Mouse (Mus musculus) MEL (cell line): ENCODE measurements around the gene Fam177a. TPM values are rescaled to one million over a fixed set of nuclear protein-coding genes. Genes with fewer than 3 reads are reported as not detected.
"Not testable (repeated sequence)": the region's sequence is repeated elsewhere in the genome, so short reads cannot be mapped to it uniquely, and the experiment has no call there.

Experiments used
- DNase-seq: peaks from one replicate; pipeline ENCODE4 v3.0.0; 2011; ENCODE audit warnings: low read depth, low spot score
- H3K27ac ChIP-seq: 2 replicates; pipeline ENCODE4 v1.5.1; 2012; ENCODE audit warnings: low read depth, mild to moderate bottlenecking, control low read depth, low read length, moderate library complexity; ENCODE audit not compliant: control insufficient read depth
- H3K27me3 ChIP-seq, 2 experiments: fragments of 150-350 bp in 1 of 2; sonication (generic) in 1 of 2; 2 replicates each; pipeline ENCODE4 v1.6.1; 2012; ENCODE audit warnings: low read length in 2 of 2, mild to moderate bottlenecking in 2 of 2, improper control_type of control experiment in 1 of 2, moderate library complexity in 1 of 2; ENCODE audit not compliant: insufficient read depth in 2 of 2, control insufficient read depth in 1 of 2
- H3K36me3 ChIP-seq, 2 experiments: 2 replicates each; pipeline ENCODE4 v1.6.1; 2012 to 2014; ENCODE audit warnings: low read length in 2 of 2, improper control_type of control experiment in 1 of 2, inconsistent platforms in 1 of 2, mild to moderate bottlenecking in 1 of 2; ENCODE audit not compliant: insufficient read depth in 2 of 2, control insufficient read depth in 1 of 2
- H3K4me1 ChIP-seq, 2 experiments: fragments of 150-350 bp in 1 of 2; sonication (generic) in 1 of 2; 2 replicates each; pipeline ENCODE4 v1.6.1; 2012; ENCODE audit warnings: low read length in 2 of 2, improper control_type of control experiment in 1 of 2, mild to moderate bottlenecking in 1 of 2; ENCODE audit not compliant: insufficient read depth in 2 of 2, control insufficient read depth in 1 of 2
- H3K4me3 ChIP-seq, 2 experiments: fragments of 150-350 bp in 1 of 2; sonication (generic) in 1 of 2; 2 replicates each; pipeline ENCODE4 v1.5.1; 2012; ENCODE audit warnings: low read depth in 2 of 2, low read length in 2 of 2, mild to moderate bottlenecking in 2 of 2, moderate library complexity in 2 of 2, control low read depth in 1 of 2, improper control_type of control experiment in 1 of 2; ENCODE audit not compliant: control insufficient read depth in 1 of 2, insufficient read depth in 1 of 2
- H3K79me2 ChIP-seq: 2 replicates; pipeline ENCODE4 v1.6.1; 2012; ENCODE audit warnings: mild to moderate bottlenecking, low read length, moderate library complexity; ENCODE audit not compliant: control insufficient read depth, poor library complexity, insufficient read depth
- H3K9ac ChIP-seq: 2 replicates; pipeline ENCODE4 v1.6.1; 2012; ENCODE audit warnings: low read depth, mild to moderate bottlenecking, control low read depth, low read length, moderate library complexity; ENCODE audit not compliant: control insufficient read depth, poor library complexity, severe bottlenecking
- H3K9me3 ChIP-seq: fragments of 150-350 bp; sonication (generic); replicated peaks from 2 replicates; pipeline ENCODE4 v1.6.1; 2012; ENCODE audit warnings: mild to moderate bottlenecking, low read length, improper control_type of control experiment, moderate library complexity; ENCODE audit not compliant: insufficient read depth
- polyA plus RNA-seq, 2 experiments: library from polyadenylated mRNA; stranded (reverse) in 1 of 2; unstranded in 1 of 2; fragments of >175 nt in 1 of 2; fragments of >200 nt in 1 of 2; gene quantifications; 2 replicates each; pipeline versions ENCODE4 v1.2.1 to v1.2.4; 2012; ENCODE audit warnings: low replicate concordance in 2 of 2, low read depth in 1 of 2; ENCODE audit not compliant: insufficient read length in 2 of 2, insufficient read depth in 1 of 2, missing spikeins in 1 of 2
- total RNA-seq: library from RNA; depleted of rRNA; stranded (reverse); fragments of 300-350 nt; gene quantifications from 2 replicates; pipeline ENCODE4 v1.2.3, GENCODE M21; 2012

Fam177a gene
- total and polyA plus RNA-seq, 3 experiments: 6.4 TPM; not detected in 2

GRCm38 (mm10) chr12:55135540-55135939 lies 11.3 kb downstream of the Fam177a start:
- H3K9me3 ChIP-seq, H3K27me3 ChIP-seq, H3K36me3 ChIP-seq, DNase-seq, H3K79me2 ChIP-seq, H3K4me1 ChIP-seq, H3K9ac ChIP-seq, H3K27ac ChIP-seq, H3K4me3 ChIP-seq: not testable (repeated sequence)

- not testable (repeated sequence) for H3K36me3 ChIP-seq, H3K9me3 ChIP-seq, H3K9ac ChIP-seq, H3K4me3 ChIP-seq, H3K79me2 ChIP-seq, H3K4me1 ChIP-seq, H3K27me3 ChIP-seq, DNase-seq, H3K27ac ChIP-seq
Observed at GRCm38 (mm10) chr12:55137859-55138258, 13.6 kb downstream of the Fam177a start.

GRCm38 (mm10) chr12:55154559-55155448 lies 30.5 kb downstream of the Fam177a start, which contains the start of gene Srp54b:
Srp54b (plus strand) TSS chr12:55155104.
- H3K36me3 ChIP-seq, H3K9me3 ChIP-seq, H3K27ac ChIP-seq, H3K27me3 ChIP-seq, H3K9ac ChIP-seq, DNase-seq, H3K4me1 ChIP-seq, H3K4me3 ChIP-seq, H3K79me2 ChIP-seq: not testable (repeated sequence)

DNA sequence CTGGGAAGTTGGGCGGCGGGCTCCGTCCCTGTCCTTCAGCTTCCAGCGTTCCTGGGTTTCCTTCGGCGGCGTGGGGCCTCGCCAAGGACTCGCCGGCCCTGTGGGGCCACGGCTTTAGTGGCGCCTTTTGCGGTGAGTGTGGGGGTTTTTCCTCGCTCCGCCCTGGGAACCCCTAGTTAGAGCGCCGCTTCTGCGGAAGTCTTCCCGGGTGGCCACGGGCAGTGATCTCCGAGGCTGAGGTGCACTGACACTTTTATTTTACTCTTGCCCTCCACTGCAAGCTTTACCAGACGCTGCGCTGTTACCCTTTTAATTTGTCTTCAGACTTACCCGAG lies 31.1 kb downstream of the Fam177a start:
- DNase-seq, H3K36me3 ChIP-seq, H3K4me1 ChIP-seq, H3K4me3 ChIP-seq, H3K79me2 ChIP-seq, H3K9me3 ChIP-seq, H3K9ac ChIP-seq, H3K27me3 ChIP-seq, H3K27ac ChIP-seq: not testable (repeated sequence)

GRCm38 (mm10) chr12:55167034-55167557 lies 42.8 kb downstream of the Fam177a start:
- DNase-seq, H3K36me3 ChIP-seq, H3K79me2 ChIP-seq, H3K27ac ChIP-seq, H3K4me3 ChIP-seq, H3K4me1 ChIP-seq, H3K9ac ChIP-seq, H3K27me3 ChIP-seq, H3K9me3 ChIP-seq: not testable (repeated sequence)

- H3K27ac ChIP-seq, H3K4me3 ChIP-seq, H3K36me3 ChIP-seq, H3K9ac ChIP-seq, DNase-seq, H3K9me3 ChIP-seq, H3K4me1 ChIP-seq, H3K79me2 ChIP-seq, H3K27me3 ChIP-seq: not testable (repeated sequence)
Observed at GRCm38 (mm10) chr12:55187686-55188085, 63.4 kb downstream of the Fam177a start.

DNA sequence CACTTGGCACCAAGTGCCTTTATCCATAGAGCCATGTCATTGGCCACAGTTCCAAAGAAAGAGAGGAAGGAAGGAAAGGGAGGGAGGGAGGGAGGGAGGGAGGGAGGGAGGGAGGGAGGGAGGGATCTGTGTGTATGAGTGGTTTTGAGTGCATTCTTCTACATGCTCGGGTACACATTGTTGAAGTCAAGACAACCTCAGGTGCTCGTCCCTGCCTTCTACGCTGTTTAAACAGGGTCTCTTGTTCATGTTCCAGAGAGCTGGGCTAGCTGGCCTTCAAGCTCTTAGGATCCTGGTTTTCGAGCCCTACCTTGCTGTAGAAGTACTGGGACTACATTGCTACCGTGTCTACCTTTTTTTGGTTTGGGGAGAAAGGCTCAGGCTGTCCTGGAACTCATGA lies 64.9 kb downstream of the Fam177a start:
- H3K36me3 ChIP-seq, H3K27ac ChIP-seq, H3K9ac ChIP-seq, DNase-seq, H3K4me1 ChIP-seq, H3K79me2 ChIP-seq, H3K27me3 ChIP-seq, H3K9me3 ChIP-seq, H3K4me3 ChIP-seq: not testable (repeated sequence)
